Mouse (Mus musculus) hematopoietic stem cell, adult 5-6 weeks (primary cell): ENCODE measurements around the gene Kcnq4. TPM values are rescaled to one million over a fixed set of nuclear protein-coding genes. Genes with fewer than 3 reads are reported as not detected.

Experiments used
- ATAC-seq, 2 experiments: fragments of 125-278 bp in 1 of 2; replicated peaks in 1 of 2; 2 replicates each; pipeline ENCODE4 v1.8.0; 2016 to 2017; ENCODE audit warnings: inconsistent platforms in 2 of 2, mild to moderate bottlenecking in 2 of 2, moderate number of reproducible peaks in 2 of 2, low read depth in 1 of 2, moderate TSS enrichment in 1 of 2; ENCODE audit not compliant: low FRiP score in 2 of 2, poor library complexity in 2 of 2, severe bottlenecking in 2 of 2, insufficient read depth in 1 of 2, low TSS enrichment in 1 of 2
- total RNA-seq: library from RNA; stranded (forward); fragments of 172-1452, 232-1000 nt; gene quantifications from 2 replicates; pipeline ENCODE4 v1.2.3, GENCODE M21; 2017

Kcnq4 gene
- not detected in 2 replicates for total RNA-seq

GRCm38 (mm10) chr4:120747941-120748866 lies at the start of gene Kcnq4:
TSS of gene Kcnq4 (minus strand) at chr4:120748612.
- no peak for ATAC-seq

- no peak for ATAC-seq
These were observed 48.3 kb upstream of the Kcnq4 start for GRCm38 (mm10) chr4:120796687-120797086.

GRCm38 (mm10) chr4:120795646-120796045 lies 47.2 kb upstream of the Kcnq4 start:
- no peak for ATAC-seq

- ATAC-seq = no peak
These were observed 44.5 kb upstream of the Kcnq4 start for GRCm38 (mm10) chr4:120792918-120793317.

- ATAC-seq = no peak
These were observed 41.6 kb upstream of the Kcnq4 start for GRCm38 (mm10) chr4:120790027-120790426.

- ATAC-seq = no peak
These were observed 7.4 kb upstream of the Kcnq4 start for GRCm38 (mm10) chr4:120755801-120756200.

- peak; percentile 59 to 65; a peak in 3 of 4 replicates for ATAC-seq
These were observed 6.9 kb upstream of the Kcnq4 start for GRCm38 (mm10) chr4:120755299-120755698.

- ATAC-seq = no peak
These were observed 1.2 kb upstream of the Kcnq4 start for GRCm38 (mm10) chr4:120749601-120750000.

- ATAC-seq = no peak
These were observed 1.1 kb downstream of the Kcnq4 start for GRCm38 (mm10) chr4:120747243-120747792.

- no peak for ATAC-seq
These were observed 1.8 kb downstream of the Kcnq4 start for GRCm38 (mm10) chr4:120746552-120747150.

- no peak for ATAC-seq
These were observed 2.5 kb downstream of the Kcnq4 start for GRCm38 (mm10) chr4:120745731-120746551.

GRCm38 (mm10) chr4:120743636-120744035 lies 4.8 kb downstream of the Kcnq4 start:
- ATAC-seq = no peak

GRCm38 (mm10) chr4:120741303-120741702 lies 7.1 kb downstream of the Kcnq4 start:
- ATAC-seq = no peak

GRCm38 (mm10) chr4:120734012-120734622 lies 14.3 kb downstream of the Kcnq4 start:
- ATAC-seq = no peak

- ATAC-seq = no peak
These were observed 15.7 kb downstream of the Kcnq4 start for GRCm38 (mm10) chr4:120732737-120733136.

- peak; percentile 81 to 86 for ATAC-seq
These were observed 17.3 kb downstream of the Kcnq4 start for GRCm38 (mm10) chr4:120731030-120731644.

- no peak for ATAC-seq
These were observed 17.8 kb downstream of the Kcnq4 start for GRCm38 (mm10) chr4:120730574-120730973.
